Mouse (Mus musculus) spleen, adult 2 months (tissue): ENCODE measurements at regions not wholly inside any gene's neighbourhood (a gene's known extent, or its start where the extent isn't known, plus 50 kb on each side); places are given as distances from the start of the nearest gene placed in this dataset.

ENCODE experiments used
- CTCF ChIP-seq: fragments of 200-500 bp; IDR thresholded peaks from 2 replicates; pipeline ENCODE4 v1.5.1; 2011; ENCODE audit warnings: mild to moderate bottlenecking, inconsistent platforms; ENCODE audit not compliant: insufficient read depth, insufficient read length, insufficient replicate concordance; ENCODE audit errors: extremely low read depth
- POLR2A ChIP-seq: fragments of 200-500 bp; IDR thresholded peaks from 2 replicates; pipeline ENCODE4 v1.6.1; 2011; ENCODE audit warnings: low read depth, low read length, inconsistent platforms

- no peak for TF ChIP-seq CTCF
- no peak for TF ChIP-seq POLR2A
Measured at GRCm38 (mm10) chr10:122613891-122614290, 64.7 kb upstream of the Ppm1h start.
